Mouse (Mus musculus) ES-E14 (cell line): Measurements from ENCODE around the gene Nrip2.

Experiments used
- CHD2 ChIP-seq: IDR thresholded peaks from 2 replicates; pipeline ENCODE4 v1.6.1; 2014; ENCODE audit warnings: mild to moderate bottlenecking, low read depth, low read length, inconsistent platforms
- ZC3H11A ChIP-seq: IDR thresholded peaks from 2 replicates; pipeline ENCODE4 v1.6.1; 2012; ENCODE audit warnings: low read depth, mild to moderate bottlenecking, inconsistent platforms, low read length, borderline replicate concordance

DNA sequence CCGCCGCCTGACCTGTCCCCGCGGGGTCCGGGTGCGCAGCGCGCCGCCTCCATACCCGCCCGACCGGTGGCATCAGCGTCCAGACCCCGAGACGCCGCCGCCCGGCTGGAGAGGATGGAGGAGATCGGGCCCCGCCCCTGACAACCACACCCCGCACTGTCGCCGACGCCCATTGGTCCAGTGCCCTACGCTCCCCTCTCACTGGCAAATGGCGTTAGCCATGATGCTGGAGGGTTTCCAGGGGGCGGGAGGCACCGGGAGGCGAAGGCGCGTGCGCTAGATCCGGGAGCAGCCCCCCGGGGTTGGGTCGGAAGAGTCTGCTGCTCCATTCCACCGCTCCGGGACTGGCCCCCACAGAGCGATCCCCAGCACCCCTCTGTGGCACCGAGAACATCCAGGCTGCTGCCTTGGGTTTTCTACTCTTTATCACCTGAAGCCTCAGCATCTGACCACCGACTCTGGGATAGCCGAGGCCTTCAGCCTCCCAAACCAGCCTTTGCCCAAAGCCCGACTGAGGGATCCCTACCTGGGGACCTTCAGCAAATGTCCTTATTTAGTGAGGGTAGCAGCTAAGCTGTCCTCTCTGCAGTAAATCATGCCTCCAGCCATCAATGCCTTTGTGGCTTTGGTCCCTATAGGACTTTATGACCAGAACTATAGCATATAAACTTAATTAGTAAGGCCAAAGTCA, 43.2 kb upstream of the Nrip2 start, which contains the start of gene Tulp3:
- TF ChIP-seq CHD2 (peak; percentile 83), ZC3H11A (no peak)
